14 mouse cellular contexts compared by ENCODE assay signal in the genomic region with DNA sequence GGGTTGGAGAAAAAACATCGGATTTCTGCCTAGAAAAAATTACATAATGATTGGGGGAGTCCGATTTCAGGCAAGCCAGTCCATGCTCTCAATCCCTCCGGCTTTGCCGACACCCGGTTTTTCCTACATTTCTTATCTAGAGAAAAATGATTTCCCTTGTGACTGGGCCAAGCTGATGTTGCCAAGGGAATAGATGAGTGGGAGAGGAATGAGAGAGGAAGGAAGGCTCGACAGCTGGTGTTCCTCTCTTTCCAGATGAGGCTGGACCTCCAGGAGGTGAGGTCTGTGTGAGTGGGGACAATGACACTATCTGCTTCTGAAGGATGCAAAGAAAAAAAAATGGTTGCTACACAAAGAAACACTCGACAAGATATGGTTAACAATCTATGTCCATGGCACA. TPM values are rescaled to one million over a fixed set of nuclear protein-coding genes. Genes with fewer than 3 reads are reported as not detected.
A peak's percentile ranks its signal among the peaks of the same experiment; 100 is the strongest.
DNase-seq lines count a peak whose midpoint lies in the region.
"Had no signal": no experiment of that assay in that cellular context is flagged by ENCODE, and none has a peak within 500 bp of the region (broad histone marks: within the 10 kb centered on the region; RNA-seq: fewer than 3 reads in every experiment).

No protein-coding gene starts in this region.

- DNase-seq in adrenal gland, postnatal 10 days = peak; percentile 7
- DNase-seq in adrenal gland, postnatal 36 days = no peak
- DNase-seq in kidney, postnatal 10 days = peak; percentile 20
- DNase-seq in kidney, adult 18-20 months = no peak
- peak; percentile 15 for DNase-seq in ovary, adult 18-20 months (ENCODE audit: low spot score)
- DNase-seq in ovary, postnatal 36 days (ENCODE audit: low spot score) = no peak
- peak; percentile 35 for DNase-seq in heart, postnatal 4 days
- DNase-seq in thymus, postnatal 14 days = no peak
- DNase-seq: cerebellum, adult 11 months; cerebellum, adult 9-10 months; cerebellum, postnatal 36 days; gastrocnemius, postnatal 14 days had no signal

RNA-seq across cellular contexts. Expression of a gene that starts 23.7 kb away (rescaled TPM):
- 10 to 100 TPM in 1 of 2 experiments, 1 to 10 TPM in 1; 8.0 to 11.9 TPM for total RNA-seq in adrenal gland, postnatal 10 days (2021)
- 10 to 100 TPM in 1 of 2 experiments, 1 to 10 TPM in 1; 8.8 to 10.7 TPM for total RNA-seq in adrenal gland, postnatal 36 days (2021)
- total RNA-seq in heart, postnatal 4 days (2021) = 10 to 100 TPM in 1 of 2 experiments, 1 to 10 TPM in 1; 9.6 to 11.1 TPM

RNA-seq across cellular contexts. Expression of a gene that starts 36.2 kb away (rescaled TPM):
- under 1 TPM; 0.12 to 0.27 TPM for total RNA-seq in adrenal gland, postnatal 10 days (2021)
- under 1 TPM; 0.10 to 0.20 TPM for total RNA-seq in adrenal gland, postnatal 36 days (2021)
- 1 to 10 TPM in 1 of 2 experiments, under 1 TPM in 1; 0.74 to 1.0 TPM for total RNA-seq in heart, postnatal 4 days (2021)
- total RNA-seq: CH12.LX; liver, adult 2 months had no signal

Comparison
In these comparisons a context has a peak if more than half of its experiments do, and no peak if none do; other contexts are left out.
1. DNase-seq: peak in adrenal gland, postnatal 10 days (single experiment), kidney, postnatal 10 days (single experiment), ovary, adult 18-20 months (single experiment) and heart, postnatal 4 days (single experiment); none in adrenal gland, postnatal 36 days (0 of 2), kidney, adult 18-20 months (single experiment), ovary, postnatal 36 days (single experiment) and thymus, postnatal 14 days (single experiment).